Mouse (Mus musculus) heart, embryonic 16.5 days (tissue): ENCODE results near the gene Nras. TPM values are rescaled to one million over a fixed set of nuclear protein-coding genes. Genes with fewer than 3 reads are reported as not detected.

Experiments used
- ATAC-seq: fragments of 200-750 bp; cut with Nextera tagmentation; replicated peaks from 2 replicates; pipeline ENCODE4 v1.8.0; 2017; ENCODE audit warnings: moderate number of reproducible peaks; ENCODE audit not compliant: insufficient read depth, low FRiP score; ENCODE audit errors: extremely low read depth
- H3K27ac ChIP-seq: fragments of 300-500 bp; sonication (generic); 2 replicates; pipeline ENCODE4 v1.5.1; 2014; ENCODE audit warnings: mild to moderate bottlenecking, low read length, control low read depth, moderate library complexity
- H3K27me3 ChIP-seq: fragments of 300-500 bp; sonication (generic); 2 replicates; pipeline ENCODE4 v1.6.1; 2014; ENCODE audit warnings: low read length, mixed read lengths; ENCODE audit not compliant: control insufficient read depth, insufficient read depth
- H3K36me3 ChIP-seq: fragments of 300-500 bp; sonication (generic); 2 replicates; pipeline ENCODE4 v1.6.1; 2014; ENCODE audit not compliant: control insufficient read depth, insufficient read depth
- H3K4me1 ChIP-seq: fragments of 300-500 bp; sonication (generic); 2 replicates; pipeline ENCODE4 v1.6.1; 2014; ENCODE audit warnings: low read length, mixed read lengths; ENCODE audit not compliant: control insufficient read depth, insufficient read depth
- H3K4me2 ChIP-seq: fragments of 300-500 bp; sonication (generic); 2 replicates; pipeline ENCODE4 v1.6.1; 2014; ENCODE audit warnings: low read depth, mild to moderate bottlenecking, control low read depth, low read length
- H3K4me3 ChIP-seq: fragments of 300-500 bp; sonication (generic); 2 replicates; pipeline ENCODE4 v1.5.1; 2014; ENCODE audit warnings: mild to moderate bottlenecking, control low read depth, low read length
- H3K9ac ChIP-seq: fragments of 300-500 bp; sonication (generic); 2 replicates; pipeline ENCODE4 v1.6.1; 2014; ENCODE audit warnings: low read length, control low read depth
- H3K9me3 ChIP-seq: fragments of 300-500 bp; sonication (generic); replicated peaks from 2 replicates; pipeline ENCODE4 v1.6.1; 2016; ENCODE audit warnings: low read length; ENCODE audit not compliant: control insufficient read depth
- WGBS: fragments of 180-500 bp; shearing (Covaris S2); extraction: QIAGEN DNeasy Blood & Tissue Kit; methylation state at CpG from one replicate; pipeline ENCODE4 v1.1.7; 2014; 5-methylcytosine and 5-hydroxymethylcytosine counted together
- polyA plus RNA-seq: library from polyadenylated mRNA; unstranded; fragments of >200 nt; fragmentation: Nextera tagmentation; extraction: Ambion mirVana; gene quantifications from 2 replicates; pipeline ENCODE4 v1.2.1, GENCODE M21; 2015

Gene Nras
- polyA plus RNA-seq, 1 experiment from 2014 or later, result 73.4 TPM

DNA sequence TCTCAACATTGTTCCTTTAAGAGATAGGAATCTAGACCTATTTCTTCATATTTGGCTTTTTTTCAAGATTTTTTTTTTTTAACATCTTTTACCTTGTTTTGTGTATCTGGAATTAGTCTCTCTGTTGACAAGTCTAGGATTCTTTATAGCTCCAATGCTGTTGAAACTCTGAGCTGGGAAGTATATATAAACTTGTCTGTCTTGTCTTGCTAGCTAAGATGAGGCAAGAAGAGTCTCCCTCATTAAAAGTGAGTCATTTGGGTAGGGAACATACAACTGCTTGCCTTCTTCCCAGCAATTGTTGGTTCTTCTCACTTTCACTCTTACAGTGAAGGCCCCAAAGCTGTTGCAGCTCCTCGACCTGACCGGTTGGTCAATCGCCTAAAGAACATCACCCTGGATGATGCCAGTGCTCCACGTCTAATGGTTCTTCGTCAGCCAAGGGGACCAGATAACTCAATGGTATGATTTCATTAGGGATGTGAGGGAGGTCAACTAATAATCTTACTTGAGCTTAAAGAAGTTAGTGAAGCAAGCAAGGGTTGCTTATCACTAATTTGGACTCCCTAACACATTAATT lies 2.0 kb upstream of the Nras start:
- H3K4me3 ChIP-seq, result no peak overlapping the region
- H3K4me2 ChIP-seq, result no peak overlapping the region
- ATAC-seq, result no peak
- 85% methylated on average over 5 of the region's 5 CpGs for WGBS
- H3K9ac ChIP-seq, result no peak overlapping the region
- no peaks in the 10 kb centered on the region for H3K9me3 ChIP-seq
- H3K27me3 ChIP-seq, result no peaks in the 10 kb centered on the region
- peaks cover 47% of the 10 kb centered on the region for H3K36me3 ChIP-seq
- peaks cover 8% of the 10 kb centered on the region; the same call in 1 of the 2 replicates for H3K4me1 ChIP-seq
- H3K27ac ChIP-seq, result no peak overlapping the region

DNA sequence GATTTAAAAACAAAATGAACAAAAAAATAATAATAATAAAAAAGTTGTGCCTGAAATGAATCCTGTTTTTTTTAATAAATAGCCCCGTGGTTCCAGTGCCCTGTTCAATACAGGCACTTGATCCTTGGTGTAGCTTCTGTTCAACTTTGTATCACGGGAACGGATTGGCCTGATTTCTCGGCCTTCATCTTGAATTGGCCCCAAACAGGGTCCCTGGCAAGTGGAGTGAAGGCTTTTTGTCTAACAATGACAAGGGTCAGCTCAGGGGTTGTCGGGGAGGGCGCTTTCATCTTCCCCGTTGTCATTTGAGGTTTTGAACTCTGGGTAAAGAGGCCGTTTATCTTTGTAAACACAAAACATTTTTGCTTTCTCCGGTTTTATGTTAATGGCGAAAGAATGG lies 333 bp upstream of the Nras start:
- 5% methylated on average over 10 of the region's 10 CpGs for WGBS
- H3K36me3 ChIP-seq, result peaks cover 50% of the 10 kb centered on the region

DNA sequence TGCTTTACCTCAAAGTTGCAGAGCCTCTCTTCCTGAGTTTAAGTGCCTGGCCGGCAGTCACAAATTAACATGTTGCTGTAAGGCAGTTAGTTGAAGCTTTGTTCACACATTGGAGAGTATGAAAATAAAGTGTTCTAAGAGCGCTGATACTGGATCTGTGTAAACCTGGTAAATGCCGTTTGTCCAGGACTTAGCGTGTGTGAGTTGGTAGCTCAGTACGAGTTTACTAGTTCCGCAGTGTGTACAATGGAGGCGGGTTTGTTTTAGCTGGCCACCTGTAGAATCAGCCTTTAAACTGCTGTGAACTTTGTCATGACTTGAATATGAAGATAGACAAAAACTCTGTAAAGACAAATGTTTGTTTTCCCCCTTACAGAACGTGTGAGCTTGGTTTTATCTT lies 8.8 kb downstream of the Nras start:
- Histone ChIP-seq H3K9me3 (no peaks in the 10 kb centered on the region), H3K4me1 (no peaks in the 10 kb centered on the region), H3K27ac (no peak overlapping the region), H3K4me2 (no peak overlapping the region), H3K27me3 (no peaks in the 10 kb centered on the region), H3K4me3 (no peak overlapping the region), H3K9ac (no peak overlapping the region), H3K36me3 (peaks cover 57% of the 10 kb centered on the region)
- WGBS, result 89% methylated on average over 8 of the region's 8 CpGs
- ATAC-seq, result no peak

More for the DNA sequence above, 333 bp upstream of the Nras start:
- Histone ChIP-seq H3K27me3 (no peaks in the 10 kb centered on the region), H3K4me3 (peak overlapping the region; percentile 78), H3K4me1 (peaks cover 8% of the 10 kb centered on the region; the same call in 1 of the 2 replicates), H3K27ac (peak overlapping the region; percentile 70), H3K4me2 (peak overlapping the region; percentile 71), H3K9ac (peak overlapping the region; percentile 70), H3K9me3 (no peaks in the 10 kb centered on the region)
- peak; percentile 39; the same call in 1 of the 2 replicates for ATAC-seq

DNA sequence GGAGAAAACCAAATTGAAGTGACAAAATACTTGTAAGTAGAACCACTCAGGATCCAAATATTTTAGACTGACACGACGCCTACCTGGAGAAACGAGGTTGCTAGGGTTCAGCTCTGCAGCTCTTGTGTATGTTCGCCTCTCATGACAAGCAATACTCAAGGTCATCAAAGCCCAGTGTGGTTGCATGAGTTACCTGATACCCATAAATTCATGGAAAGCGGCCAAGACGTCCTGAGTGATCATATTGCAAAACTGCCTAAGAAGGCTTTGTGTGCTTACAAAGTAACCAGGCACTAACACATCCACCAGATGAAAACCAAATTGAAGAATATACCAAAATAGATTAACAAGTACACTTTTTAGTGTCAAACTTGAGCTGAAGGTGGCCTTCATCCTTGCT lies 10.9 kb downstream of the Nras start:
- Histone ChIP-seq H3K4me1 (no peaks in the 10 kb centered on the region), H3K9ac (no peak overlapping the region), H3K4me3 (no peak overlapping the region), H3K36me3 (peaks cover 38% of the 10 kb centered on the region), H3K27me3 (no peaks in the 10 kb centered on the region), H3K27ac (no peak overlapping the region), H3K4me2 (no peak overlapping the region), H3K9me3 (no peaks in the 10 kb centered on the region)
- no peak for ATAC-seq
- WGBS, result 91% methylated on average over 6 of the region's 6 CpGs

DNA sequence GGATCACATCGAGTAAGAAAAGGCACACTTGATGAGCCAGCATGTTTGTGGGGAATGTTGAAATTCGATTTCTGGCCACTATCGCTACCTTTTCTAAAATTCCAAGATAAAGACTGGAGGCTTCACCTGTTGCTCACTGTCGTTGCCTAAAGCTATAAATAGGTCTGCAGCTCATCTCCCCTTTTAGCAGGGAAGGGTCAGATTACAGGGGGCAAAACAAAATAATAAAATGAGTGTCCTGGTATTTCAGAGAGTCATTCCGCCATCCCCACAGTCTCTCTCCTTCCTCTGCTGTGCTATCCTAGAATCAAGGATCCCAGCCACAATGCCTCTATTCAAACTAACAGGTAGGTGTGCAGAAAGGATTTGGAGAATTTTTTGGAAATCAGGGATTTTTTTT lies 15.7 kb downstream of the Nras start, which contains the start of gene Ampd1:
Gene Ampd1 (plus strand): TSS at position 244 of the 400 bp plus-strand sequence.
- no peak for ATAC-seq
- no peaks in the 10 kb centered on the region for H3K9me3 ChIP-seq
- H3K4me3 ChIP-seq, result no peak within 1 kb of the TSS
- no peak within 1 kb of the TSS for H3K4me2 ChIP-seq
- 44% methylated on average over 5 of the region's 5 CpGs for WGBS
- H3K4me1 ChIP-seq, result no peaks in the 10 kb centered on the region
- H3K27me3 ChIP-seq, result no peaks in the 10 kb centered on the region
- no peak within 1 kb of the TSS for H3K27ac ChIP-seq
- no peak within 1 kb of the TSS for H3K9ac ChIP-seq
- peaks cover 7% of the 10 kb centered on the region for H3K36me3 ChIP-seq

DNA sequence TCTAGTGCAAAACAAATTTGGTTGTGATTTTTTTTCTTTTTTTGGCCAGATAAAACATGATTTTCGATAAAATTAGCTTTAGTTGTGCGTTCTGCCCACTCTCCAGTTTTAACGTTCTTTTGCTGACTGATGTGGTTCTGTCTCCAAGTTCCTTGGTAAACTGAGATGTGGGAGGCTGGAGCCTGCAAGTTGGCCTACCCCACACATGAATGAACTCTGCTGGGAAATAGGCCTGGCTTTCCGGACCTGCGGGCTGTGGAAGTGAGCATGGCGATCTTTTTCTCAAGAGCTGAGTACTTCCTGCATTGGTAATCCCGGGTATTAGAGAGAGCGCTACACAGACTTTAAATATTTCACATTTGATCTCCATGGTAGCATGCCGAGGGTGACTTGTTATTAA lies 17.8 kb downstream of the Nras start:
- Histone ChIP-seq H3K36me3 (no peaks in the 10 kb centered on the region), H3K9me3 (no peaks in the 10 kb centered on the region), H3K4me1 (no peaks in the 10 kb centered on the region), H3K27ac (no peak overlapping the region), H3K27me3 (no peaks in the 10 kb centered on the region), H3K9ac (no peak overlapping the region), H3K4me3 (no peak overlapping the region), H3K4me2 (no peak overlapping the region)
- ATAC-seq, result no peak
- WGBS, result 86% methylated on average over 9 of the region's 9 CpGs

DNA sequence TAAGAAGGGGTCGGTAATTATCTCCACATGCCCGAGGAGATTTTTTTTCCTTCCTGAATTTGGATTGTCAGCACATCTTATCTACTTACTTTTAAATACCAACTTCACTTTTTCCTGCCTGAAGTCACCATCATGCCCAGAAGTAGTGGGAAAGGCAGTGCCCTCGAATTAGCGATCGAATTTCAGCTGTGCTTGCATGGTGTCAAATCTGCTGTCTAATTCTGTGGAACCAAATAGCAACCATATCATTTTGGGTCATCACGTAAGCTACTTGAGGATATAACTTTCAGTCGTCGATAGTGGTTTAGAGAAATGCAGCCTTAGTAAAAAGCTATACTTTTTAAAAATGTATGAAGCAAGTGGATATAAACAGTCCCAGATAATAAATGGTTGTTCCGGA lies 18.4 kb downstream of the Nras start:
- no peak overlapping the region for H3K4me2 ChIP-seq
- 82% methylated on average over 9 of the region's 9 CpGs for WGBS
- H3K36me3 ChIP-seq, result no peaks in the 10 kb centered on the region
- H3K4me1 ChIP-seq, result no peaks in the 10 kb centered on the region
- no peaks in the 10 kb centered on the region for H3K9me3 ChIP-seq
- no peaks in the 10 kb centered on the region for H3K27me3 ChIP-seq
- H3K4me3 ChIP-seq, result no peak overlapping the region
- no peak for ATAC-seq
- no peak overlapping the region for H3K27ac ChIP-seq
- no peak overlapping the region for H3K9ac ChIP-seq

DNA sequence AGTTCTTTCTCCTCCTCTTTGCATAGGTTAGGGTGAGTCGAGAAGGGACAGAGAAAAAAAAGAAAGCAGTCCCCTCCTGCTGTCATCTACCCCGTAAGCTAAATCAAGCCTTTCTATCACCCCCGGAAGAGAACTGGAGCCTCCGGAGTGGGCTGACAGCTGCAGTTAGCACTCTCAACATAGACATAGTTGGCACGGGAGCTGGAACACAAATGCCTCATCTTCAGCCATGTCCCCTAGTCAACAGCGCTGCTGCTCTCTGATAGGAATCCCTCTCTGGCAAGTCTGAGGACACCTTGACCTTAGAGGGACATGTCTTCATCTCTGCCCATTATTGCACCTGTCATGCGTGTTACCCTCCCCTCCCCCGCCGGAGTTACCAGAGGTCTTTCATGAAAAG lies 21.2 kb downstream of the Nras start:
- Histone ChIP-seq H3K27ac (no peak overlapping the region), H3K27me3 (no peaks in the 10 kb centered on the region), H3K9me3 (no peaks in the 10 kb centered on the region), H3K4me1 (peaks cover 3% of the 10 kb centered on the region), H3K4me3 (no peak overlapping the region), H3K9ac (no peak overlapping the region), H3K36me3 (no peaks in the 10 kb centered on the region), H3K4me2 (no peak overlapping the region)
- 63% methylated on average over 9 of the region's 9 CpGs for WGBS
- ATAC-seq, result peak; percentile 49; the same call in 1 of the 2 replicates

DNA sequence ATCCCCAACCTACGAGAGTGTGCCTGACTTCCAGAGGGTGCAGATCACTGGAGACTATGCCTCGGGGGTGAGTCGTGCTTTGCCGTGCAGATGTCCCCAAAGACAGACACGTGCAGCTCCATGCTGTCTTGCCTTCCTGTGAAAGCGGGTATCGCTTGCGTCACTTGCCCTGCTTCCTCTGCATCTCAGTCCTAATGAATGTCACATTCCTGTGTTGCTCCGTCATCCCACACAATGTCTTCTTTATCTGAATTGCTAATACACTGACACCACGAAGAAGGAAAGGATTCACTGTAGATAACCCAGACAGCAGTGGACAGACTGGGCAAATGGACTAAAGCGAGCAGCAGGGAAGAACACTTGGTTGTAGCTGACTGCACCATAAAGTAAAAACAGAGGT lies 23.0 kb downstream of the Nras start:
- Histone ChIP-seq H3K4me2 (no peak overlapping the region), H3K27ac (no peak overlapping the region), H3K9ac (no peak overlapping the region), H3K9me3 (no peaks in the 10 kb centered on the region), H3K4me1 (peaks cover 3% of the 10 kb centered on the region), H3K36me3 (no peaks in the 10 kb centered on the region), H3K27me3 (no peaks in the 10 kb centered on the region), H3K4me3 (no peak overlapping the region)
- WGBS, result 41% methylated on average over 11 of the region's 11 CpGs
- 0 out of 2 replicates have a peak, but pooled peaks have one; percentile 34 for ATAC-seq
